Mouse (Mus musculus) lung, adult 2 months (tissue): ENCODE measurements around the gene Mettl21a.
"Not testable (repeated sequence)": the region's sequence is repeated elsewhere in the genome, so short reads cannot be mapped to it uniquely, and the experiment has no call there.

Source experiments
- CTCF ChIP-seq: fragments of 200-500 bp; IDR thresholded peaks from 2 replicates; pipeline ENCODE4 v1.5.1; 2011; ENCODE audit warnings: mild to moderate bottlenecking, low read length, control low read depth; ENCODE audit not compliant: insufficient read depth
- POLR2A ChIP-seq: fragments of 200-500 bp; IDR thresholded peaks from 2 replicates; pipeline ENCODE4 v1.6.1; 2011; ENCODE audit warnings: low read depth, mild to moderate bottlenecking, control low read depth, low read length, borderline replicate concordance; ENCODE audit errors: extremely low read depth

DNA sequence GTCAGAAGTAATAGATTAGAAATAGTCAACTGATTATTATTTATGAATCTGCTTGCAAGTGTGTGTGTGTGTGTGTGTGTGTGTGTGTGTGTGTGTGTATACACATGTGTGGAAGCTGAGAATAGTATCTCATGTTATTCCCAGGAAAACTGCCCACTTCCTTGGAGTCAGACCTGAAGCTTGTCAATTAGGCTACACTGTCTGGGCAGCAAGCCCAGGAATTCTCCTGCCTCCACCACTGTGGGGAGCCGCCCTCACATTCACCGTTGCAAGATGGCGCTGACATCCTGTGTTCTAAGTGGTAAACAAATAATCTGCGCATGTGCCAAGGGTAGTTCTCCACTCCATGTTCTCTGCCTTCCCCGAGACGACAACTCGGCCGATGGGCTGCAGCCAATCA, 25.5 kb upstream of the Mettl21a start:
- TF ChIP-seq POLR2A, CTCF: not testable (repeated sequence)
